Mouse (Mus musculus) hindbrain, postnatal 0 days (tissue): ENCODE results near the gene Rabepk. TPM values are rescaled to one million over a fixed set of nuclear protein-coding genes. Genes with fewer than 3 reads are reported as not detected.
"Not testable (repeated sequence)": the region's sequence is repeated elsewhere in the genome, so short reads cannot be mapped to it uniquely, and the experiment has no call there.

Source experiments
- ATAC-seq: fragments of 200-750 bp; cut with Nextera tagmentation; 2 replicates; pipeline ENCODE4 v1.8.0; 2017; ENCODE audit warnings: mild to moderate bottlenecking, moderate TSS enrichment, moderate library complexity
- DNase-seq: peaks from one replicate; pipeline ENCODE4 v3.0.0-alpha.2; 2015; ENCODE audit warnings: low spot score
- H3K27ac ChIP-seq: fragments of 300-500 bp; sonication (generic); 2 replicates; pipeline ENCODE4 v1.5.1; 2014; ENCODE audit warnings: mild to moderate bottlenecking
- H3K27me3 ChIP-seq: fragments of 300-500 bp; sonication (generic); 2 replicates; pipeline ENCODE4 v1.6.1; 2014; ENCODE audit warnings: low read length, mixed read lengths; ENCODE audit not compliant: insufficient read depth
- H3K36me3 ChIP-seq: fragments of 300-500 bp; sonication (generic); 2 replicates; pipeline ENCODE4 v1.6.1; 2014; ENCODE audit warnings: low read length, mixed read lengths; ENCODE audit not compliant: insufficient read depth
- H3K4me1 ChIP-seq: fragments of 300-500 bp; sonication (generic); 2 replicates; pipeline ENCODE4 v1.6.1; 2014; ENCODE audit warnings: antibody characterized with exemption, low read length, mixed read lengths; ENCODE audit not compliant: insufficient read depth
- H3K4me2 ChIP-seq: fragments of 300-500 bp; sonication (generic); 2 replicates; pipeline ENCODE4 v1.6.1; 2014; ENCODE audit warnings: low read depth, mild to moderate bottlenecking, low read length, moderate library complexity, mixed read lengths
- H3K4me3 ChIP-seq: fragments of 300-500 bp; sonication (generic); 2 replicates; pipeline ENCODE4 v1.5.1; 2014; ENCODE audit warnings: low read length
- H3K9ac ChIP-seq: fragments of 300-500 bp; sonication (generic); replicated peaks from 2 replicates; pipeline ENCODE4 v1.6.1; 2014; ENCODE audit warnings: mild to moderate bottlenecking, low read length, moderate library complexity, mixed read lengths
- H3K9me3 ChIP-seq: fragments of 300-500 bp; sonication (generic); 2 replicates; pipeline ENCODE4 v1.6.1; 2016; ENCODE audit warnings: low read length, mixed read lengths
- CTCF ChIP-seq: IDR thresholded peaks from 2 replicates; pipeline ENCODE4 v1.5.1; 2016; ENCODE audit warnings: antibody characterized with exemption, control low read depth, low read depth
- WGBS: fragments of 180-500 bp; shearing (Covaris S2); extraction: QIAGEN DNeasy Blood & Tissue Kit; methylation state at CpG from one replicate; pipeline ENCODE4 v1.1.7; 2014; 5-methylcytosine and 5-hydroxymethylcytosine counted together
- polyA plus RNA-seq: library from polyadenylated mRNA; unstranded; fragments of >200 nt; fragmentation: Nextera tagmentation; extraction: Ambion mirVana; gene quantifications from 2 replicates; pipeline ENCODE4 v1.2.1, GENCODE M21; 2015
- total RNA-seq: library from RNA; depleted of rRNA; stranded (reverse); fragments of >200 nt; gene quantifications from 2 replicates; pipeline ENCODE4 v1.2.3, GENCODE M21; 2014

Rabepk gene
- total and polyA plus RNA-seq, 2 experiments from 2014 or later, result 19.0 to 28.8 TPM

DNA sequence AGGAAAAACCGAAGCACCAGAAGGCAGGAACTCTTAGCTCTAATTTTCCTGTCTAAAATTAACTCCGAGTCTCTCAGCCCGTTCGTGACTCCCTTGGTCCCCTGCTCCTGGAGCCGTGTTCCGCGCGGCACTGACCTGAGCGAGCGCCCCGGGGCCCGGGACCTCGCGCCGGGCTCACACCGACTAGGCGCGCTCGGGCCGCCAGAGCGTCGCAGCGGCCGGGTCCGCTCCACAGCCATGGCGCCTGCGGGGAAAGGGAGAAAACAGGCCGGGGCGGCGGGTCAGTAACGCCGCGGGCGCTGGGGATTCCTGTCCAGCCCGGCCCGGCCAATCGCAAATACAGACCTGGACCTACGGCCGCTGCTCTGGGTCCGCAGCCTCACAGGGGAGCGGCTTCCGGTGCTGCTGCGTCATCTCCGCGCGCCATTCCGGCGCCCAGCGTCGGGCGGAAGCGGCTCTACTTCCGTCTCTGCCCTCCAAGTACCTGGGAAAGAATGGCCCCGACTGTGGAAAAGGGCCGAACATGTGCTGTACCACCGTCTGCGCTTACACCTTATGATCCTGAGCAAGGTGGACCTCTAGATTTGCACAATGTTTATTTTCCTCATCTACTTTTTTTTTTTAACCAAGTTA, 26.2 kb upstream of the Rabepk start, which contains the start of gene Fbxw2:
Gene Fbxw2, minus strand, starts transcription at position 485 of the 633 bp plus-strand sequence.
- WGBS, result under 1% methylated on average over 56 of the region's 57 CpGs
- Histone ChIP-seq H3K9me3 (0 out of 2 replicates have a peak, but pooled peaks cover 3% of the 10 kb centered on the region), H3K27me3 (0 out of 2 replicates have a peak, but pooled peaks cover 4% of the 10 kb centered on the region), H3K4me2 (peak within 1 kb of the TSS; percentile 67), H3K27ac (peak within 1 kb of the TSS; percentile 85), H3K4me1 (peaks cover 6% of the 10 kb centered on the region), H3K4me3 (peak within 1 kb of the TSS; percentile 100), H3K36me3 (0 out of 2 replicates have a peak, but pooled peaks cover 4% of the 10 kb centered on the region), H3K9ac (peak within 1 kb of the TSS; percentile 95)
- DNase-seq (peak; percentile 96), ATAC-seq (peak; percentile 98)
- no peak for TF ChIP-seq CTCF

DNA sequence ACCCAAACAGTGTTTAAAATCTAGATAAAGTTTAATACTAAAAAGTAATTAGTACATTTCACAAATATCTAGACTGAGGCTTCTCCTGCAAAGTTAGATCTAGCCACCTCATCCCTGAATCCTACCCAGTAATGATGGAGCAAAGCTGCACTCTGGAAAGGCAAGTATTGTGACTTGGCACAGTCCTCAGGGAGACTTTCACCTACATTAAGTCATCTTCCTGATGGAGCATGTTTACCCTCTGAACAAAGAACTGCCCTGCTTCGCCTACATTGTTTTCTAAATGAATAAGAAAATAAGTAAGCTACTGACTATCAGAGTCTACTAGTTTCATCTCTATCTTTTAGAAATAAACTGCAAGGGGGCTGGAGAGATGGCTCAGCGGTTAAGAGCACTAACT, 18.8 kb upstream of the Rabepk start:
- 92% methylated on average over 2 of the region's 2 CpGs for WGBS
- no peak overlapping the region for H3K4me3 ChIP-seq
- 0 out of 2 replicates have a peak, but pooled peaks have one; percentile 4 for TF ChIP-seq CTCF
- H3K36me3 ChIP-seq, result peaks cover 16% of the 10 kb centered on the region; the same call in 1 of the 2 replicates
- H3K9me3 ChIP-seq, result no peaks in the 10 kb centered on the region
- no peak for ATAC-seq
- no peaks in the 10 kb centered on the region for H3K4me1 ChIP-seq
- H3K4me2 ChIP-seq, result no peak overlapping the region
- H3K27me3 ChIP-seq, result no peaks in the 10 kb centered on the region
- H3K9ac ChIP-seq, result no peak overlapping the region
- DNase-seq, result no peak
- no peak overlapping the region for H3K27ac ChIP-seq

DNA sequence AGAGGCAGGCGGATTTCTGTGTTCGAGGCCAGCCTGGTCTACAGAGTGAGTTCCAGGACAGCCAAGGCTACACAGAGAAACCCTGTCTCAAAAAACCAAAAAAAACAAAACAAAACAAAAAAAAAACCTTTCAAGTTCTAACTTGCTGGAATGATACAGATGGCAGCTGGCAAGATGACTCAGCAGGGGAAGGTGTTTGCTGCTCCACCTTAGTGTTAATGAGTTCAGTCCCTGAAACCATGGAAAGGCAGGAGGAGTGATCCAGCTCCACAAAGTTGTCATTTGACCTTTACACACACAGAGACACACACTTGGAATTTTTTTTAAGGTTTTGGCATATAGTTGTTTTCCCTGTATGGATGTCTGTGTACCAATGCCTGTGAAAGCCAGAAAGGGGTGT, 16.2 kb upstream of the Rabepk start:
- WGBS, result 91% methylated on average over 2 of the region's 2 CpGs
- not testable (repeated sequence) for H3K4me1 ChIP-seq, H3K4me2 ChIP-seq, H3K4me3 ChIP-seq, H3K27me3 ChIP-seq, H3K9me3 ChIP-seq, H3K9ac ChIP-seq, H3K27ac ChIP-seq, ATAC-seq, DNase-seq
- peaks cover 30% of the 10 kb centered on the region for H3K36me3 ChIP-seq

DNA sequence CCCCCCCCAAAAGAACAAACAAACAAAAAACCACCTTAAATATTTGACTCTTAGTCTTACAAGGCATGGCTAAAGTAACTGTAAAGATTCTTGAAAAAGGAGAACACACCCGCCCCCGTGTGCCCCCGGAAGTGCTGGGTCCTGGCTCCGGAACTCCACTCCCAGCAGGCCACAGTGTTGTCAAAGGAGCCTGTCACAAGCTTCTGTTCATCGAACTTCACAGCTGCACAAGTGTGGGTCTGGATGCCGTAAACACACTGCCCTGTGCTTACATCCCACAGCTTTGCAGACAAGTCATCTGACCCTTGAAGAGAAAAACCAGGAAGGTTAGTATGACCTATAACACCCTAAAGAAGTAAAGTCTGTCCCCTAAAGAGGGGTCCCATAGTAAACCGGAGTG, 13.0 kb upstream of the Rabepk start:
- Histone ChIP-seq H3K9ac (no peak overlapping the region), H3K27me3 (no peaks in the 10 kb centered on the region), H3K4me3 (no peak overlapping the region), H3K27ac (no peak overlapping the region), H3K36me3 (peaks cover 34% of the 10 kb centered on the region), H3K4me2 (no peak overlapping the region), H3K4me1 (no peaks in the 10 kb centered on the region), H3K9me3 (no peaks in the 10 kb centered on the region)
- 83% methylated on average over 7 of the region's 7 CpGs for whole genome bisulfite sequencing
- no peak for ATAC-seq
- TF ChIP-seq CTCF, result no peak
- DNase-seq, result no peak

DNA sequence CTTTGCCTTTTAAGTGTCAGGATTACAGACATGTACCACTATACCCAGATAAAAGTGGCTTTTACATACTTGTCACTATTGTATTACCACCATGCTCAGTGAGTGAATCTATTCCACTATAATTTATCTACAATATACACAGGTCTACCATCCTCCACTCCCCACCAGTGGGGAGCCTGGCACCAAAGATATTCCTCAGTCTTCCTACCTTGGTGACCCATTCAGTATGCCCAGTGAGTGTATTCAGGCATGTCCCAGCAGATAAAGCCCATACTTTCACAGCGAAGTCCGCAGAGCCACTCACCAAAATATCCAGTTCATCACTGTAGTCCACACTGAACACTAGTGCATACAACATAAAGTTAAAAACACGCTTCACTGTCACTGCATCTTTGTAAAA, 11.1 kb upstream of the Rabepk start:
- Histone ChIP-seq H3K9ac (no peak overlapping the region), H3K36me3 (peaks cover 28% of the 10 kb centered on the region), H3K27me3 (no peaks in the 10 kb centered on the region), H3K9me3 (no peaks in the 10 kb centered on the region), H3K4me1 (no peaks in the 10 kb centered on the region), H3K4me2 (no peak overlapping the region), H3K4me3 (no peak overlapping the region), H3K27ac (no peak overlapping the region)
- DNase-seq (no peak), ATAC-seq (no peak)
- TF ChIP-seq CTCF, result no peak
- WGBS, result 97% methylated on average over 3 of the region's 3 CpGs

DNA sequence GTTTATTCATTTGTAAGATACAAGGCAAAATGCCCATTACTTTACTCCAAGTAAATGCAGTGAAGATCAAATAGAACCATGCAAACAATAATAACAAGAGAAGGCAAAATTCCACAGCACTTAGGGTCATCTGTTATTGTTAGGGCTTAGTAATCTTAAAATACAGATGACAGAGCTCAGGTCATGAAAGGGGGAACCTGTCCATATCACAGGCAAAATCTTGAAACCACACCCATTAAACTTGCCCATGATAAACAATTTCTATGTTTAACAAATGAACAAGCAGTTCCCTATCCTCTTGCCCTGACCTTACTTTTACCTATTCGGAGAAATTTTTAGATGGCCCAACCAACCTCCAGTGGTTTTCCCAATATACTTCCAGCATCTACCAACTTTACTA, 9.9 kb upstream of the Rabepk start:
- no peak overlapping the region for H3K9ac ChIP-seq
- peaks cover 28% of the 10 kb centered on the region for H3K36me3 ChIP-seq
- H3K9me3 ChIP-seq, result no peaks in the 10 kb centered on the region
- H3K27ac ChIP-seq, result no peak overlapping the region
- H3K27me3 ChIP-seq, result no peaks in the 10 kb centered on the region
- H3K4me2 ChIP-seq, result no peak overlapping the region
- no peak overlapping the region for H3K4me3 ChIP-seq
- no peak for TF ChIP-seq CTCF
- 93% methylated on average over 1 of the region's 1 CpGs for WGBS
- ATAC-seq (no peak), DNase-seq (no peak)
- no peaks in the 10 kb centered on the region for H3K4me1 ChIP-seq

DNA sequence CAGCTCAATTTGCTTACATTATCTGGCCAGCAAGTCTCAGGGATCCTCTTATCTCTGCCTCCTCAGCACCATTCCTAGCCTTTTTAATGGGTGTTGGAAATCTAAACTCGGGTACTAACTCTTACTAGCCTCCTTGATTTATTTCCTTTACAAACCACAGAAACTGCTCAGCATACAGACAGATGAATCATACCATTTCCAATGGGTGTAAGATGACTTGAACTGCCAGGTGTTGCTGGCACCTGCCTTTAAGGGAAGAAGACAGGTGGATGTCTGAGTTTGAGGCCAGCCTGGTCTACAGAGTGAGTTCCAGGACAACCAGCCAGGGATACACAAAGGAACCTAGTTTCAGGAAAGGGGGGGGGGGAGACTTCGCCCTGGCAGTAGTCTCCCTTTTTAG, 8.3 kb upstream of the Rabepk start:
- Histone ChIP-seq H3K4me2 (no peak overlapping the region), H3K4me1 (no peaks in the 10 kb centered on the region), H3K9me3 (no peaks in the 10 kb centered on the region), H3K9ac (no peak overlapping the region), H3K27ac (no peak overlapping the region), H3K36me3 (peaks cover 21% of the 10 kb centered on the region), H3K27me3 (no peaks in the 10 kb centered on the region), H3K4me3 (no peak overlapping the region)
- 84% methylated on average over 2 of the region's 2 CpGs for WGBS
- DNase-seq (no peak), ATAC-seq (no peak)
- TF ChIP-seq CTCF, result no peak
